Mouse (Mus musculus): ENCODE results near the gene Arih1. TPM values are rescaled to one million over a fixed set of nuclear protein-coding genes. Genes with fewer than 3 reads are reported as not detected.

The Arih1 gene
- polyA plus RNA-seq, 1 experiment from 2014 or later = 16.8 TPM

- H3K27me3 ChIP-seq (ENCODE audit: insufficient read depth, poor library complexity, severe bottlenecking) = no peaks in the 10 kb centered on the region
- DNase-seq (ENCODE audit: low spot score) = no peak
- H3K36me3 ChIP-seq = peaks cover 4% of the 10 kb centered on the region; the same call in 1 of the 2 replicates
- H3K4me3 ChIP-seq = peak overlapping the region; percentile 99
- H3K4me1 ChIP-seq (replicated peaks) = peaks cover 25% of the 10 kb centered on the region
- peak overlapping the region; percentile 99 for H3K27ac ChIP-seq
- no peaks in the 10 kb centered on the region for H3K9me3 ChIP-seq
Observed at GRCm38 (mm10) chr9:59487331-59487730, 913 bp upstream of the Arih1 start.

GRCm38 (mm10) chr9:59486076-59486518, 321 bp downstream of the Arih1 start:
- peaks cover 25% of the 10 kb centered on the region for H3K4me1 ChIP-seq (replicated peaks)
- peak overlapping the region; percentile 99 for H3K4me3 ChIP-seq
- no peak for DNase-seq (ENCODE audit: low spot score)
- peaks cover 6% of the 10 kb centered on the region; the same call in 1 of the 2 replicates for H3K36me3 ChIP-seq
- no peaks in the 10 kb centered on the region for H3K27me3 ChIP-seq (ENCODE audit: insufficient read depth, poor library complexity, severe bottlenecking)
- H3K27ac ChIP-seq = peak overlapping the region; percentile 99
- no peaks in the 10 kb centered on the region for H3K9me3 ChIP-seq
- under 1% methylated on average over 71 of the region's 71 CpGs for WGBS

GRCm38 (mm10) chr9:59485511-59486075, 825 bp downstream of the Arih1 start:
- DNase-seq (ENCODE audit: low spot score) = peak; percentile 65
- peak overlapping the region; percentile 99 for H3K27ac ChIP-seq
- no peaks in the 10 kb centered on the region for H3K9me3 ChIP-seq
- peaks cover 25% of the 10 kb centered on the region for H3K4me1 ChIP-seq (replicated peaks)
- peaks cover 6% of the 10 kb centered on the region; the same call in 1 of the 2 replicates for H3K36me3 ChIP-seq
- H3K27me3 ChIP-seq (ENCODE audit: insufficient read depth, poor library complexity, severe bottlenecking) = no peaks in the 10 kb centered on the region
- peak overlapping the region; percentile 99 for H3K4me3 ChIP-seq
- WGBS = under 1% methylated on average over 34 of the region's 34 CpGs

- Histone ChIP-seq H3K27ac (peak overlapping the region; percentile 99; the same call in 1 of the 2 replicates), H3K4me3 (peak overlapping the region; percentile 99), H3K36me3 (peaks cover 9% of the 10 kb centered on the region; the same call in 1 of the 2 replicates), H3K4me1 (replicated peaks) (peaks cover 25% of the 10 kb centered on the region), H3K9me3 (no peaks in the 10 kb centered on the region), H3K27me3 (ENCODE audit: insufficient read depth, poor library complexity, severe bottlenecking) (no peaks in the 10 kb centered on the region)
- DNase-seq (ENCODE audit: low spot score) = no peak
- 26% methylated on average over 7 of the region's 7 CpGs for WGBS
Observed at GRCm38 (mm10) chr9:59484760-59485159, 1.7 kb downstream of the Arih1 start.

GRCm38 (mm10) chr9:59482419-59482818, 4.0 kb downstream of the Arih1 start:
- no peak overlapping the region for H3K4me3 ChIP-seq
- 29% methylated on average over 1 of the region's 1 CpGs for WGBS
- H3K27me3 ChIP-seq (ENCODE audit: insufficient read depth, poor library complexity, severe bottlenecking) = no peaks in the 10 kb centered on the region
- no peak for DNase-seq (ENCODE audit: low spot score)
- no peak overlapping the region for H3K27ac ChIP-seq
- peaks cover 16% of the 10 kb centered on the region; the same call in 1 of the 2 replicates for H3K36me3 ChIP-seq
- H3K9me3 ChIP-seq = no peaks in the 10 kb centered on the region
- peaks cover 24% of the 10 kb centered on the region for H3K4me1 ChIP-seq (replicated peaks)

- H3K4me3 ChIP-seq = no peak overlapping the region
- no peak for DNase-seq (ENCODE audit: low spot score)
- WGBS = 91% methylated on average over 2 of the region's 2 CpGs
- H3K36me3 ChIP-seq = peaks cover 49% of the 10 kb centered on the region
- H3K4me1 ChIP-seq (replicated peaks) = no peaks in the 10 kb centered on the region
- H3K27me3 ChIP-seq (ENCODE audit: insufficient read depth, poor library complexity, severe bottlenecking) = no peaks in the 10 kb centered on the region
- no peaks in the 10 kb centered on the region for H3K9me3 ChIP-seq
- H3K27ac ChIP-seq = no peak overlapping the region
Observed at GRCm38 (mm10) chr9:59476617-59477016, 9.8 kb downstream of the Arih1 start.

GRCm38 (mm10) chr9:59474838-59475237, 11.6 kb downstream of the Arih1 start:
- H3K27me3 ChIP-seq (ENCODE audit: insufficient read depth, poor library complexity, severe bottlenecking) = no peaks in the 10 kb centered on the region
- no peak overlapping the region for H3K4me3 ChIP-seq
- H3K4me1 ChIP-seq (replicated peaks) = no peaks in the 10 kb centered on the region
- H3K9me3 ChIP-seq = no peaks in the 10 kb centered on the region
- no peak for DNase-seq (ENCODE audit: low spot score)
- WGBS = 94% methylated on average over 1 of the region's 1 CpGs
- H3K36me3 ChIP-seq = peaks cover 53% of the 10 kb centered on the region
- no peak overlapping the region for H3K27ac ChIP-seq

- DNase-seq (ENCODE audit: low spot score) = no peak
Observed at GRCm38 (mm10) chr9:59473171-59473570, 13.2 kb downstream of the Arih1 start.

GRCm38 (mm10) chr9:59469446-59469845, 17.0 kb downstream of the Arih1 start:
- Histone ChIP-seq H3K9me3 (no peaks in the 10 kb centered on the region), H3K4me3 (no peak overlapping the region), H3K4me1 (replicated peaks) (no peaks in the 10 kb centered on the region), H3K27ac (no peak overlapping the region), H3K27me3 (ENCODE audit: insufficient read depth, poor library complexity, severe bottlenecking) (no peaks in the 10 kb centered on the region), H3K36me3 (peaks cover 30% of the 10 kb centered on the region)
- no peak for DNase-seq (ENCODE audit: low spot score)
- WGBS = 85% methylated on average over 1 of the region's 1 CpGs

More at GRCm38 (mm10) chr9:59473171-59473570, 13.2 kb downstream of the Arih1 start:
- H3K4me1 ChIP-seq (replicated peaks) = no peaks in the 10 kb centered on the region
- H3K9me3 ChIP-seq = no peaks in the 10 kb centered on the region
- H3K4me3 ChIP-seq = no peak overlapping the region
- H3K27me3 ChIP-seq (ENCODE audit: insufficient read depth, poor library complexity, severe bottlenecking) = no peaks in the 10 kb centered on the region
- WGBS = 71% methylated on average over 2 of the region's 2 CpGs
- H3K27ac ChIP-seq = no peak overlapping the region
- H3K36me3 ChIP-seq = peaks cover 50% of the 10 kb centered on the region

GRCm38 (mm10) chr9:59464293-59464692, 22.1 kb downstream of the Arih1 start:
- Histone ChIP-seq H3K36me3 (peaks cover 9% of the 10 kb centered on the region), H3K27ac (no peak overlapping the region), H3K4me1 (replicated peaks) (no peaks in the 10 kb centered on the region), H3K27me3 (ENCODE audit: insufficient read depth, poor library complexity, severe bottlenecking) (no peaks in the 10 kb centered on the region), H3K9me3 (no peaks in the 10 kb centered on the region), H3K4me3 (no peak overlapping the region)
- DNase-seq (ENCODE audit: low spot score) = no peak
- WGBS = 82% methylated on average over 1 of the region's 1 CpGs

- Histone ChIP-seq H3K27ac (no peak overlapping the region), H3K4me1 (replicated peaks) (peaks cover 5% of the 10 kb centered on the region), H3K9me3 (no peaks in the 10 kb centered on the region), H3K4me3 (no peak overlapping the region), H3K36me3 (peaks cover 12% of the 10 kb centered on the region; the same call in 1 of the 2 replicates), H3K27me3 (ENCODE audit: insufficient read depth, poor library complexity, severe bottlenecking) (no peaks in the 10 kb centered on the region)
- WGBS = 79% methylated on average over 4 of the region's 4 CpGs
- DNase-seq (ENCODE audit: low spot score) = no peak
Observed at GRCm38 (mm10) chr9:59458997-59459510, 27.4 kb downstream of the Arih1 start.

GRCm38 (mm10) chr9:59458416-59458815, 28.0 kb downstream of the Arih1 start:
- H3K27ac ChIP-seq = no peak overlapping the region
- no peak for DNase-seq (ENCODE audit: low spot score)
- no peaks in the 10 kb centered on the region for H3K9me3 ChIP-seq
- no peaks in the 10 kb centered on the region for H3K27me3 ChIP-seq (ENCODE audit: insufficient read depth, poor library complexity, severe bottlenecking)
- WGBS = 82% methylated on average over 1 of the region's 1 CpGs
- peaks cover 5% of the 10 kb centered on the region for H3K4me1 ChIP-seq (replicated peaks)
- H3K36me3 ChIP-seq = peaks cover 9% of the 10 kb centered on the region; the same call in 1 of the 2 replicates
- H3K4me3 ChIP-seq = no peak overlapping the region

- Histone ChIP-seq H3K27me3 (ENCODE audit: insufficient read depth, poor library complexity, severe bottlenecking) (no peaks in the 10 kb centered on the region), H3K9me3 (no peaks in the 10 kb centered on the region), H3K4me1 (replicated peaks) (peaks cover 5% of the 10 kb centered on the region), H3K27ac (no peak overlapping the region), H3K36me3 (peaks cover 9% of the 10 kb centered on the region; the same call in 1 of the 2 replicates), H3K4me3 (no peak overlapping the region)
- no peak for DNase-seq (ENCODE audit: low spot score)
- 91% methylated on average over 1 of the region's 1 CpGs for WGBS
Observed at GRCm38 (mm10) chr9:59457671-59458070, 28.7 kb downstream of the Arih1 start.

Measured in hindbrain, embryonic 10.5 days (tissue).